Mouse (Mus musculus): ENCODE results near the gene Spin2c. TPM values are rescaled to one million over a fixed set of nuclear protein-coding genes. Genes with fewer than 3 reads are reported as not detected.

Spin2c gene
- total RNA-seq (2021), result 0.73 TPM in 1 of 2 replicates, not detected in the other
- long read RNA-seq, result 0 reads

GRCm38 (mm10) chrX:153831951-153832561 lies at the start of gene Spin2c:
Spin2c (plus strand) TSS chrX:153832225.
- DNase-seq, result peak; percentile 35

DNA sequence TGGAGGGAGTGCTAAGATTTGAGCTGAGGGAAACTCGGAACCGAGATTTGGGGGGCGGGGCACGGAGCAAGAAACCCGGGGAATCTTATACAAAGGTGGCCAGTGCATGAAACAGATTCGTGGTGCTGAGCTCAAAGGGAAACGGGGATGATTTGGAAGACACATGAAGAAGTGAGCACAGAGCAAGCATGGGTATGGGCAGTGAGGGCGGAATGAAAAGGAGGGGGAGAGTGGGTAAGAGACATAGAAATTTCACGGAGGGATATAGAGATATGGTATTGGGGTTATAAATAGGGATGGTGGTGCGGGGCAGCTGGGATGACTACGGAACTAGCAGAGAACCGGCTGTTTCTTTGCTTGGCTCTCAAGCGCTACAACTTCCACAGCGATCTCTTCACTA lies 581 bp downstream of the Spin2c start:
- DNase-seq, result no peak

Other genes starting within 250 kb of the Spin2c start
- gene Kctd12b, start 135.8 kb upstream of the Spin2c start, total RNA-seq (2021), result 7.9 and 10.0 TPM in 2 replicates
- 72.7 and 108 TPM in 2 replicates for gene Nbdy, start 108.6 kb upstream of the Spin2c start, total RNA-seq (2021)
- gene Samt1, start 180.4 kb downstream of the Spin2c start, total RNA-seq (2021), result not detected in 2 replicates
- gene 4921511M17Rik, start 201.6 kb downstream of the Spin2c start, total RNA-seq (2021), result not detected in 2 replicates
- not detected in 2 replicates for gene Gm10057, start 222.8 kb downstream of the Spin2c start, total RNA-seq (2021)

Measured in adrenal gland, postnatal 25 days (tissue).